Mouse (Mus musculus) lung, adult 2 months (tissue): ENCODE data around the gene Dtnb. TPM values are rescaled to one million over a fixed set of nuclear protein-coding genes. Genes with fewer than 3 reads are reported as not detected.

Experiments used
- DNase-seq: peaks from one replicate; pipeline ENCODE4 v3.0.0; 2022
- H3K4me1 ChIP-seq: fragments of 200-500 bp; 2 replicates; pipeline ENCODE4 v1.6.1; 2011; ENCODE audit warnings: low read length; ENCODE audit not compliant: control insufficient read depth, insufficient read depth
- H3K4me3 ChIP-seq: fragments of 200-500 bp; replicated peaks from 2 replicates; pipeline ENCODE3; 2011; ENCODE audit warnings: low read depth, mild to moderate bottlenecking, control low read depth, low read length; ENCODE audit errors: extremely low read depth
- CTCF ChIP-seq: fragments of 200-500 bp; IDR thresholded peaks from 2 replicates; pipeline ENCODE4 v1.5.1; 2011; ENCODE audit warnings: mild to moderate bottlenecking, low read length, control low read depth; ENCODE audit not compliant: insufficient read depth
- POLR2A ChIP-seq: fragments of 200-500 bp; IDR thresholded peaks from 2 replicates; pipeline ENCODE4 v1.6.1; 2011; ENCODE audit warnings: low read depth, mild to moderate bottlenecking, control low read depth, low read length, borderline replicate concordance; ENCODE audit errors: extremely low read depth
- WGBS: fragments of 180-500 bp; shearing (Covaris S2); methylation state at CpG from one replicate; pipeline ENCODE4 v1.1.7; 2018; 5-methylcytosine and 5-hydroxymethylcytosine counted together
- polyA plus RNA-seq: library from polyadenylated mRNA; depleted of rRNA; stranded (reverse); fragments of >200 nt; gene quantifications from 2 replicates; pipeline ENCODE4 v1.2.3, GENCODE M21; 2012; rRNA removed

Gene Dtnb
- polyA plus RNA-seq, 1 experiment, result 27.9 TPM

- Histone ChIP-seq H3K4me3 (no peak overlapping the region), H3K4me1 (peaks cover 9% of the 10 kb centered on the region)
- TF ChIP-seq POLR2A (no peak), CTCF (no peak)
- no peak for DNase-seq
- 49% methylated on average over 12 of the region's 12 CpGs for WGBS
These were observed 253.5 kb downstream of the Dtnb start for GRCm38 (mm10) chr12:3825714-3826080.

- TF ChIP-seq CTCF (no peak), POLR2A (no peak)
- Histone ChIP-seq H3K4me1 (peaks cover 17% of the 10 kb centered on the region), H3K4me3 (no peak overlapping the region)
- no peak for DNase-seq
- 80% methylated on average over 5 of the region's 5 CpGs for WGBS
These were observed 255.6 kb downstream of the Dtnb start for GRCm38 (mm10) chr12:3827771-3828170.

Other genes starting within 250 kb of the Dtnb start
- 6.6 and 12.2 TPM in 2 replicates for gene Kif3c, start 207.2 kb upstream of the Dtnb start, polyA plus RNA-seq
- gene Asxl2, start 145.5 kb upstream of the Dtnb start, polyA plus RNA-seq, result 6.4 and 6.5 TPM in 2 replicates
- 14.6 and 14.7 TPM in 2 replicates for gene Dnmt3a, start 233.6 kb downstream of the Dtnb start, polyA plus RNA-seq